Mouse (Mus musculus) ES-E14 (cell line): ENCODE measurements around the gene Tlr4. TPM values are rescaled to one million over a fixed set of nuclear protein-coding genes. Genes with fewer than 3 reads are reported as not detected.

Experiments used
- DNase-seq: peaks from one replicate; pipeline ENCODE4 v3.0.0-alpha.2; 2013; ENCODE audit warnings: low read depth, low spot score
- H3K27ac ChIP-seq: 2 replicates; pipeline ENCODE4 v1.5.1; 2012; ENCODE audit warnings: low read depth, mild to moderate bottlenecking, low read length, moderate library complexity, mixed read lengths; ENCODE audit not compliant: poor library complexity, insufficient read depth, severe bottlenecking
- H3K36me3 ChIP-seq: 2 replicates; pipeline ENCODE4 v1.6.1; 2012; ENCODE audit warnings: mild to moderate bottlenecking, low read length, moderate library complexity, mixed read lengths; ENCODE audit not compliant: control insufficient read depth, poor library complexity, insufficient read depth, severe bottlenecking
- H3K4me1 ChIP-seq, 2 experiments: fragments of 150-350 bp in 1 of 2; sonication (generic) in 1 of 2; 2 replicates each; pipeline ENCODE4 v1.6.1; 2012; ENCODE audit warnings: low read length in 2 of 2, mild to moderate bottlenecking in 1 of 2, mixed read lengths in 1 of 2; ENCODE audit not compliant: control insufficient read depth in 2 of 2, insufficient read depth in 2 of 2, poor library complexity in 1 of 2
- H3K4me3 ChIP-seq, 2 experiments: fragments of 150-350 bp in 1 of 2; sonication (generic) in 1 of 2; 2 replicates each; pipeline ENCODE4 v1.5.1; 2012; ENCODE audit warnings: low read length in 2 of 2, low read depth in 1 of 2, mild to moderate bottlenecking in 1 of 2, mixed read lengths in 1 of 2; ENCODE audit not compliant: insufficient read depth in 1 of 2, poor library complexity in 1 of 2, severe bottlenecking in 1 of 2
- H3K9ac ChIP-seq: 2 replicates; pipeline ENCODE4 v1.6.1; 2012; ENCODE audit warnings: low read depth, mild to moderate bottlenecking, low read length, mixed read lengths; ENCODE audit not compliant: poor library complexity, insufficient read depth, severe bottlenecking
- H3K9me3 ChIP-seq: fragments of 150-350 bp; sonication (generic); 2 replicates; pipeline ENCODE4 v1.6.1; 2012; ENCODE audit warnings: low read depth, mild to moderate bottlenecking, low read length; ENCODE audit not compliant: control insufficient read depth, insufficient read depth
- CHD2 ChIP-seq: IDR thresholded peaks from 2 replicates; pipeline ENCODE4 v1.6.1; 2014; ENCODE audit warnings: mild to moderate bottlenecking, low read depth, low read length, inconsistent platforms
- HCFC1 ChIP-seq: IDR thresholded peaks from 2 replicates; pipeline ENCODE4 v1.6.1; 2012; ENCODE audit warnings: low read length, inconsistent platforms, borderline replicate concordance; ENCODE audit not compliant: insufficient read depth
- MAFK ChIP-seq: IDR thresholded peaks from 2 replicates; pipeline ENCODE4 v1.6.1; 2014; ENCODE audit warnings: mild to moderate bottlenecking, low read depth, low read length, inconsistent platforms; ENCODE audit not compliant: insufficient read depth
- ZC3H11A ChIP-seq: IDR thresholded peaks from 2 replicates; pipeline ENCODE4 v1.6.1; 2012; ENCODE audit warnings: low read depth, mild to moderate bottlenecking, inconsistent platforms, low read length, borderline replicate concordance
- ZNF384 ChIP-seq: IDR thresholded peaks from 2 replicates; pipeline ENCODE4 v1.6.1; 2012; ENCODE audit warnings: low read depth, low read length, inconsistent platforms
- in situ Hi-C, 2 experiments: fragments of 600-800 bp; cut with MboI; formaldehyde crosslinking; loops; one replicate each; pipeline ENCODE4 v1.15.1; 2025; ENCODE audit warnings: low sequenced_read_pairs in 2 of 2, inconsistent platforms in 1 of 2; ENCODE audit not compliant: unreplicated experiment in 2 of 2
- total RNA-seq: library from RNA; depleted of rRNA; stranded (reverse); fragments of 300-350 nt; gene quantifications from 2 replicates; pipeline ENCODE4 v1.2.3, GENCODE M21; 2012

Gene Tlr4
- total RNA-seq, 1 experiment = 0.36 TPM

DNA sequence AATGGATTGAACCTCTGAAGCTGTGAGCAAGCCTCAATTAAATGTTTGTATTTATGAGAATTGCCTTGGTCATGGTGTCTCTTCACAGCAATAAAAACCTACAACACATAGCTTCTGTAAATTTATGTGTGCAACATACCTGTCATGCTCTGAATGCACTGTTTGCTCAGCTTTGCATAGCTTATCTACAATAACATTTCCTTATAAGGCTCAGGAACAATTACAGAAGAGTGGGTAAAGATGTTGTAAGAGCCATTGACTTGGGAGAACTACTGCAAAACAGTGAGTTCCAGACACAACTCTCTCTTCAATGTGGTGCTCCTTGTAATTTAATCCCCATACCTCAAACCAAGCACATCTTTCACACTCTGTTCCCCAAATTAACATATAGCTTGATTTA lies 21.6 kb upstream of the Tlr4 start:
- Histone ChIP-seq H3K4me1 (no peaks in the 10 kb centered on the region), H3K36me3 (no peaks in the 10 kb centered on the region), H3K4me3 (no peak overlapping the region), H3K9me3 (no peaks in the 10 kb centered on the region), H3K27ac (no peak overlapping the region), H3K9ac (no peak overlapping the region)
- in situ Hi-C loops = no loop called here
- TF ChIP-seq HCFC1 = no peak
- TF ChIP-seq ZC3H11A = no peak
- no peak for TF ChIP-seq MAFK
- TF ChIP-seq ZNF384 = no peak
- no peak for DNase-seq

GRCm38 (mm10) chr4:66816364-66817026 lies 10.9 kb upstream of the Tlr4 start:
- DNase-seq = no peak
- no peak overlapping the region for H3K27ac ChIP-seq
- no peaks in the 10 kb centered on the region for H3K36me3 ChIP-seq
- H3K4me3 ChIP-seq = no peak overlapping the region
- no peaks in the 10 kb centered on the region for H3K4me1 ChIP-seq
- H3K9ac ChIP-seq = no peak overlapping the region
- H3K9me3 ChIP-seq = no peaks in the 10 kb centered on the region
- in situ Hi-C loops = no loop called here
- TF ChIP-seq CHD2 (no peak), MAFK (peak; percentile 51; the same call in 1 of the 2 replicates)

DNA sequence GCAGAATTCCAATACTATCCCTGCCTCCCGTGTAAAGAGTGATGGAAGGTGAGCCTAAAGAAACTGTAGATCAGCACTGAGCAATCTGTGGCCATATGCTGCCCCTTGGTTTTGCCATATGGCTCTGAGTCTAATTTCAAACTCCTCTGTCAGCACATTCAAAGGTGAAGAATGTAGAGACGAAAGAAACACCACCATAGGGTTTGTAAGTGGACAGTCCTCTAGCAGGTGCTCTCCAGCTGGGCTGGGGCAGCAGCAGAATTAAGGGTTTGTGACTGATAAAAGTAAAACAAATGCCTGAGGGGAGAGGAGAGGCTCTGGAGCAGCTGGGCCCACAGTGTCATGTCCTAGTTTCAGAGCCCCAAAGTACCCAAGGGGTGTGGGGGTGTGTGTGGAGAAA lies 6.2 kb upstream of the Tlr4 start:
- in situ Hi-C loops = no loop called here
- no peak for DNase-seq
- Histone ChIP-seq H3K9ac (no peak overlapping the region), H3K4me1 (no peaks in the 10 kb centered on the region), H3K4me3 (no peak overlapping the region), H3K9me3 (no peaks in the 10 kb centered on the region), H3K27ac (no peak overlapping the region), H3K36me3 (no peaks in the 10 kb centered on the region)
- no peak for TF ChIP-seq HCFC1
- no peak for TF ChIP-seq CHD2

- TF ChIP-seq HCFC1 (no peak), MAFK (no peak), ZC3H11A (no peak), ZNF384 (no peak), CHD2 (no peak)
- Histone ChIP-seq H3K36me3 (no peaks in the 10 kb centered on the region), H3K4me1 (no peaks in the 10 kb centered on the region), H3K9ac (no peak overlapping the region), H3K9me3 (no peaks in the 10 kb centered on the region), H3K27ac (no peak overlapping the region), H3K4me3 (no peak overlapping the region)
- in situ Hi-C loops = no loop called here
- no peak for DNase-seq
Measured at GRCm38 (mm10) chr4:66821764-66822163, 5.6 kb upstream of the Tlr4 start.

- TF ChIP-seq CHD2 = no peak
- no peak for TF ChIP-seq MAFK
- no peak for TF ChIP-seq ZNF384
- Histone ChIP-seq H3K4me1 (no peaks in the 10 kb centered on the region), H3K4me3 (no peak overlapping the region), H3K36me3 (no peaks in the 10 kb centered on the region), H3K27ac (no peak overlapping the region), H3K9ac (no peak overlapping the region), H3K9me3 (no peaks in the 10 kb centered on the region)
- in situ Hi-C loops = no loop called here
- no peak for DNase-seq
Measured at GRCm38 (mm10) chr4:66828163-66828668, 832 bp downstream of the Tlr4 start.
